Mouse (Mus musculus): ENCODE data around the gene Ddx49. TPM values are rescaled to one million over a fixed set of nuclear protein-coding genes. Genes with fewer than 3 reads are reported as not detected.

Ddx49 gene
- 52.2 and 53.8 TPM in 2 replicates for polyA plus RNA-seq (2015; fragmentation: Nextera tagmentation; extraction: Ambion mirVana)

- peak within 1 kb of the TSS; percentile 74 for H3K27ac ChIP-seq (replicated peaks)
- H3K4me2 ChIP-seq (replicated peaks): peak within 1 kb of the TSS; percentile 91
- ATAC-seq (replicated peaks): peak; percentile 94
- under 1% methylated on average over 40 of the region's 40 CpGs for WGBS
- peak within 1 kb of the TSS; percentile 68 for H3K9ac ChIP-seq (replicated peaks)
- no peaks in the 10 kb centered on the region for H3K27me3 ChIP-seq
- H3K9me3 ChIP-seq: no peaks in the 10 kb centered on the region
- peaks cover 28% of the 10 kb centered on the region for H3K4me1 ChIP-seq
- peak within 1 kb of the TSS; percentile 81 for H3K4me3 ChIP-seq
- peaks cover 40% of the 10 kb centered on the region for H3K36me3 ChIP-seq
Measured at GRCm38 (mm10) chr8:70302358-70302890, at the start of gene Ddx49, which contains the start of gene Cope. Gene Ddx49 (minus strand): TSS chr8:70302489. Gene Cope (plus strand): TSS chr8:70302518.

GRCm38 (mm10) chr8:70352000-70352384, 49.7 kb upstream of the Ddx49 start:
- Histone ChIP-seq H3K4me2 (replicated peaks) (peak overlapping the region; percentile 95), H3K36me3 (no peaks in the 10 kb centered on the region), H3K4me1 (peaks cover 50% of the 10 kb centered on the region), H3K9ac (replicated peaks) (peak overlapping the region; percentile 90), H3K27me3 (no peaks in the 10 kb centered on the region), H3K4me3 (peak overlapping the region; percentile 100), H3K9me3 (no peaks in the 10 kb centered on the region), H3K27ac (replicated peaks) (no peak overlapping the region)
- no peak for ATAC-seq (replicated peaks)
- WGBS: 29% methylated on average over 3 of the region's 3 CpGs

DNA sequence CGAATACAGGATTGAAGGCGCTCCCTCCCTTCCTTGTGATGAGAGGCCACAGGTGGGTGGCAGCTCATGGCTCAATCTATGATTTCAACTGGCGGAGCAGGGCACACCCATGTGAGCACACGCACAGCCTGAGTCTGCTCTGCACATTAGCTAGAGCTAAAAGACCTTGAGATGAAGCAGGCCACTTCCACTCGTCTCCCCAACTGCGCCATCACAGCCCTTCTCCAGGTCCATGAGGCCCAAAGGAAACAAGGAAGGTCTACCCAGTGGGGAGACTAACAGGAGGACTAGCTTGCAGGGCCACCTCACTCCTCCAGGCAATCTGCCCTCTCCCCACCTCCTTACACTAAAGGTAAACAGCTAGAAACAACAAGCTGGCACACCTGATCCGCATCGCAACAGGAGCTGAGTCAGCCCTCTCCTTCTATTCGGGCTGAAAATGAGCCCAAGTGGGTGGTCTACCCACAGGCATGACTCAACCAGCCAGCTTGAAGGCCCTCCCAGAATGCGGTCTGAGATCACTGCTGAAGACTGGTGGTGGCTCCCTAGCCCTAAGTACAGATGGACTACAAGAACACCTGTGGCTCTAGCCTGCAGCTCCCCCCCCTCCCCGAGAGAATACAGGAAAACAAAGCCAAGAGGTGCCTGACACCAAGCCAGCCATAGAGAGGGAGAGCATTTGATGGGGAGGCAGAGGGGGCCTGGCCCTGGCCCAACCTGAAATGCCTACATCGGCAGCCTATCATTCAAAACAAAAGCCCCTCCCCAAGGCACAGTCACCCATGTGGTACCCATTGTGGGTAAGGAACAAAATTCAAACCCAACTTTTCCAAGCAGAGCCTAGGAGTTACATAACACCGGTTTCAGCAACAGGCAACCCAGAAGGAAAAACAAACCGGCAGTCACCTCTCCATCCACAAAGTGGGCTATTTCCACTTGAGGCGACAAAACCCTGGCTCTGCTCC, 49.0 kb upstream of the Ddx49 start:
- Histone ChIP-seq H3K9me3 (no peaks in the 10 kb centered on the region), H3K4me2 (replicated peaks) (peak overlapping the region; percentile 95), H3K4me3 (peak overlapping the region; percentile 100), H3K9ac (replicated peaks) (peak overlapping the region; percentile 90), H3K36me3 (no peaks in the 10 kb centered on the region), H3K4me1 (peaks cover 50% of the 10 kb centered on the region), H3K27ac (replicated peaks) (no peak overlapping the region), H3K27me3 (no peaks in the 10 kb centered on the region)
- 44% methylated on average over 15 of the region's 15 CpGs for WGBS
- no peak for ATAC-seq (replicated peaks)

GRCm38 (mm10) chr8:70347860-70348420, 45.7 kb upstream of the Ddx49 start:
- Histone ChIP-seq H3K9ac (replicated peaks) (no peak overlapping the region), H3K4me1 (peaks cover 51% of the 10 kb centered on the region), H3K36me3 (peaks cover 5% of the 10 kb centered on the region), H3K27ac (replicated peaks) (no peak overlapping the region), H3K27me3 (no peaks in the 10 kb centered on the region), H3K9me3 (no peaks in the 10 kb centered on the region), H3K4me3 (no peak overlapping the region), H3K4me2 (replicated peaks) (no peak overlapping the region)
- no peak for ATAC-seq (replicated peaks)
- 95% methylated on average over 1 of the region's 1 CpGs for WGBS

DNA sequence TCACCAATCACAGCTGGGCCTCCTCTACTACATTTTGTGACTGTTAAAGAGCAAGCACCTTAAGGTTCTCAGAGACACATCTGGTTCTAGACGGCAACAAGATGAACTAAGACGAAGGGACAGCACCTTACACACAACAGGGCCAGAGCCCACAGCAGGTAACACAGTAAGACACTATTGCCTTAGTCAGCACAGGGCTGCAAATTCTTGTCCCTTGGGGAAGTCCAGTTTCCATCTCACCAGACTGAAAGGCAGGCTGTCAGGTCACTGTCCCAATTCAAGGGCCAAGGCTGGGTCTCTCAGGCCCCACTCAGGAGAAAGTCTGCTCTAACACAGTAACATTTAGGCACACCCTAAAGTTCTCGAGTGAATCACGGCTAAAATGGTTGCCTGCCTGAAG, 45.2 kb upstream of the Ddx49 start:
- 86% methylated on average over 4 of the region's 4 CpGs for WGBS
- Histone ChIP-seq H3K27me3 (no peaks in the 10 kb centered on the region), H3K9ac (replicated peaks) (no peak overlapping the region), H3K4me2 (replicated peaks) (no peak overlapping the region), H3K9me3 (no peaks in the 10 kb centered on the region), H3K4me3 (no peak overlapping the region), H3K4me1 (peaks cover 55% of the 10 kb centered on the region), H3K27ac (replicated peaks) (no peak overlapping the region), H3K36me3 (peaks cover 10% of the 10 kb centered on the region)
- no peak for ATAC-seq (replicated peaks)

- WGBS: 88% methylated on average over 2 of the region's 2 CpGs
- Histone ChIP-seq H3K9me3 (no peaks in the 10 kb centered on the region), H3K27me3 (no peaks in the 10 kb centered on the region), H3K4me1 (peaks cover 24% of the 10 kb centered on the region), H3K36me3 (peaks cover 41% of the 10 kb centered on the region), H3K4me2 (replicated peaks) (no peak overlapping the region), H3K27ac (replicated peaks) (no peak overlapping the region), H3K9ac (replicated peaks) (no peak overlapping the region), H3K4me3 (no peak overlapping the region)
- no peak for ATAC-seq (replicated peaks)
Measured at GRCm38 (mm10) chr8:70344279-70344678, 42.0 kb upstream of the Ddx49 start.

DNA sequence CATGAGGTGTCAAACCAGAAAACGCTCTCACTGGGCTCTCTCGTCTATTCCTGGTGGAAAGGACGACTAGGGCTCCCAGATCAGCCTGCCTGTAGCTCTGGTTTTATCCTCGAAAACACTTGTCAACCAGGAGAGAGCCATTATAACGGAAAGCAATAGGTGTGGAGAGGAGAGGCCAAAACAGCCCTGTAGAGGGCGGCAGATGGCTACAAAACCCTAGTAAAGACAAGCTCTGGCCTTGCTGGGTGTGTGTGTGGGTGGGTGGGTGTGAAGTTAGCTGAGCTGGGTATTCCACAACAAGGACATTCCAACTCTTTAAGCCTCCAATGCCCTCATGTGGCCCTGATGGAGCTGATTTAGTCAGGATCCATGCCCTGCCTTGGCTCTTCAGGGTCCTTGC, 41.4 kb upstream of the Ddx49 start:
- H3K36me3 ChIP-seq: peaks cover 46% of the 10 kb centered on the region
- no peaks in the 10 kb centered on the region for H3K27me3 ChIP-seq
- no peak overlapping the region for H3K4me3 ChIP-seq
- 0 out of 2 replicates have a peak overlapping the region, but pooled peaks have one; percentile 18 for H3K27ac ChIP-seq (replicated peaks)
- no peak overlapping the region; the same call in 1 of the 2 replicates for H3K9ac ChIP-seq (replicated peaks)
- WGBS: 62% methylated on average over 6 of the region's 6 CpGs
- ATAC-seq (replicated peaks): peak; percentile 46; the same call in 1 of the 2 replicates
- H3K4me2 ChIP-seq (replicated peaks): no peak overlapping the region
- H3K9me3 ChIP-seq: no peaks in the 10 kb centered on the region
- peaks cover 24% of the 10 kb centered on the region for H3K4me1 ChIP-seq

DNA sequence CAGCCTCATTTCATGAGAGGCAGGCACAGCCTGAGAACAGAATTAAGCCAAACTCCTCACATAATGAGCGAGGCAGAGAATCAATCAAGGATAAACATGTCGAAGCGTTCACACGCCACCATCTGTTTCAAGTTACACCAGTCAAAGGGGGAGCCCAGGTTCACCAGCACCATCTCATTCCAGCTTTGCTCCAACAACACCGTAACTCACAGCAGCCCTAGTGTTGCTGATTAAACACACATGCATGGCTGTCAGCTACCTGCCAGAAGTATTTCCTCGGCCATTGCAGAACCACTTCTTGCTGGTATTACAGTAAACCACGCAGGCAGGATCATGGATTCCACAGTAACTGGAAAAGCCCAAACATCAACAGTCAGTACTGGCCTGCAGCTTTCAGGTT, 40.8 kb upstream of the Ddx49 start:
- peaks cover 52% of the 10 kb centered on the region for H3K36me3 ChIP-seq
- no peaks in the 10 kb centered on the region for H3K9me3 ChIP-seq
- H3K4me1 ChIP-seq: peaks cover 19% of the 10 kb centered on the region
- H3K27me3 ChIP-seq: no peaks in the 10 kb centered on the region
- no peak overlapping the region for H3K4me2 ChIP-seq (replicated peaks)
- ATAC-seq (replicated peaks): no peak
- no peak overlapping the region for H3K4me3 ChIP-seq
- peak overlapping the region; percentile 18; the same call in 1 of the 2 replicates for H3K27ac ChIP-seq (replicated peaks)
- 71% methylated on average over 7 of the region's 7 CpGs for WGBS
- no peak overlapping the region; the same call in 1 of the 2 replicates for H3K9ac ChIP-seq (replicated peaks)

DNA sequence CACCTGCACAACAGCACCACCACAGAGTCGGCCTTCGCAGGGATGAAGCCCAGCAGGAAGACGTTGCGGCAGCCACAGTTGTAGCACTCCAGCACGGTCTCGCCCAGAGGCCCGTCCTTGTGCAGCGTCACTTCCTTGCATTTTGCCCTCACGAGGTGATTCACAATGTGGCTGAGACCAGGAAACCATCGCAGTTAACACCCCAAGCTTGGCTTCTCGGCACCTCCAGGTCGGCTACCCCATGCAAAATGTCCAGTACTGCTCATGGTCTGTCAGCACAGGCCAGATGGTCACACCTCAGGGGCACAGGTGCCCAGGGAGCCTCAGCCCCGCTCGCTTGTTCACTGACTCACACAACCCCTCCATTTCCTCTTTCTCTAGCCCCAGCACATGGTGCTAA, 39.7 kb upstream of the Ddx49 start:
- peaks cover 63% of the 10 kb centered on the region for H3K36me3 ChIP-seq
- peaks cover 14% of the 10 kb centered on the region for H3K4me1 ChIP-seq
- H3K4me2 ChIP-seq (replicated peaks): no peak overlapping the region
- no peak overlapping the region for H3K4me3 ChIP-seq
- no peaks in the 10 kb centered on the region for H3K9me3 ChIP-seq
- no peak overlapping the region for H3K27ac ChIP-seq (replicated peaks)
- H3K9ac ChIP-seq (replicated peaks): no peak overlapping the region
- ATAC-seq (replicated peaks): no peak
- no peaks in the 10 kb centered on the region for H3K27me3 ChIP-seq
- WGBS: 91% methylated on average over 14 of the region's 14 CpGs

GRCm38 (mm10) chr8:70340659-70341058, 38.4 kb upstream of the Ddx49 start:
- peaks cover 76% of the 10 kb centered on the region for H3K36me3 ChIP-seq
- no peak overlapping the region for H3K27ac ChIP-seq (replicated peaks)
- 88% methylated on average over 7 of the region's 7 CpGs for WGBS
- H3K4me3 ChIP-seq: no peak overlapping the region
- no peaks in the 10 kb centered on the region for H3K27me3 ChIP-seq
- H3K9ac ChIP-seq (replicated peaks): no peak overlapping the region
- no peaks in the 10 kb centered on the region for H3K9me3 ChIP-seq
- H3K4me1 ChIP-seq: peaks cover 14% of the 10 kb centered on the region
- no peak overlapping the region for H3K4me2 ChIP-seq (replicated peaks)
- ATAC-seq (replicated peaks): no peak

GRCm38 (mm10) chr8:70338931-70339330, 36.6 kb upstream of the Ddx49 start:
- Histone ChIP-seq H3K4me1 (peaks cover 12% of the 10 kb centered on the region), H3K36me3 (peaks cover 94% of the 10 kb centered on the region), H3K9ac (replicated peaks) (no peak overlapping the region), H3K9me3 (no peaks in the 10 kb centered on the region), H3K4me2 (replicated peaks) (no peak overlapping the region), H3K4me3 (no peak overlapping the region), H3K27ac (replicated peaks) (no peak overlapping the region), H3K27me3 (no peaks in the 10 kb centered on the region)
- no peak for ATAC-seq (replicated peaks)
- WGBS: 93% methylated on average over 7 of the region's 7 CpGs

GRCm38 (mm10) chr8:70332878-70333202, 30.6 kb upstream of the Ddx49 start:
- H3K9me3 ChIP-seq: no peaks in the 10 kb centered on the region
- no peak overlapping the region for H3K4me3 ChIP-seq
- H3K9ac ChIP-seq (replicated peaks): no peak overlapping the region
- H3K27ac ChIP-seq (replicated peaks): no peak overlapping the region
- 92% methylated on average over 6 of the region's 6 CpGs for WGBS
- peaks cover 28% of the 10 kb centered on the region for H3K4me1 ChIP-seq
- H3K4me2 ChIP-seq (replicated peaks): no peak overlapping the region
- H3K27me3 ChIP-seq: no peaks in the 10 kb centered on the region
- ATAC-seq (replicated peaks): peak; percentile 0; the same call in 1 of the 2 replicates
- peaks cover 71% of the 10 kb centered on the region for H3K36me3 ChIP-seq
